Mouse (Mus musculus): ENCODE measurements around the gene Cfap73.

- TF ChIP-seq TAL1 (IDR thresholded peaks at IDR 0.05; ENCODE audit: low read length) (no peak), GATA1 (IDR thresholded peaks at IDR 0.05; ENCODE audit: low read length) (no peak)
Measured at GRCm38 (mm10) chr5:120602210-120602609, 31.8 kb downstream of the Cfap73 start.
